Mouse (Mus musculus) thymus, adult 2 months (tissue): ENCODE data around the gene Kcnh1.

Source experiments
- CTCF ChIP-seq: fragments of 200-500 bp; IDR thresholded peaks from 2 replicates; pipeline ENCODE4 v1.5.1; 2012; ENCODE audit warnings: mild to moderate bottlenecking, control low read depth, low read length, moderate library complexity, borderline replicate concordance; ENCODE audit not compliant: control insufficient read depth, poor library complexity, insufficient read depth; ENCODE audit errors: extremely low read depth
- POLR2A ChIP-seq: fragments of 200-500 bp; IDR thresholded peaks from 2 replicates; pipeline ENCODE4 v1.6.1; 2012; ENCODE audit warnings: mild to moderate bottlenecking, low read length, control low read depth, moderate library complexity; ENCODE audit not compliant: control insufficient read depth, poor library complexity, insufficient read depth; ENCODE audit errors: extremely low read depth

DNA sequence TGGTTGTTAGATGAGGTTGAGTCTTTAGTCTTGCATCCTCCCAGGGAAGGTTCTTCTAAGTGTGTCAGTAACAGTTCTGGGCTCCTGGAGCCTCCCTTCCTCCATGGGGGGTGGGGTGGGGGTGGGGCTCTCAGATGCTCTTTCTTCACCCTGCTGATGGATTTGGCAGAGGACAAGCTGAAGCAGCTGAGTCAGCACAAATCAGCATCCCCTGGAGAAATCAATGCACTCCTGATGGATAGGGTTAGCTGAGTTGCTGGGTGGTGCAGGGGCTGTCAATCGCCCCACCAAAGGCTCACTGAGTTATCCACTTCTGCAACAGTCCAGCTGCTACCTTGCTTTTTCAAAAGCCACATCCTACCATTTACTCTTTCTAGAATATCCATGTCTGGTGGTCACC is 329.1 kb downstream of the Kcnh1 start:
- TF ChIP-seq CTCF (no peak), POLR2A (no peak)
